9 mouse cellular contexts compared by ENCODE assay signal in genomic region chr2:31965110-31965509, GRCm38 (mm10). TPM values are rescaled to one million over a fixed set of nuclear protein-coding genes. Genes with fewer than 3 reads are reported as not detected.
DNase-seq lines count a peak whose midpoint lies in the region; ATAC-seq and TF ChIP-seq lines count a peak whose summit lies in the region.
"Had no signal": no experiment of that assay in that cellular context is flagged by ENCODE, and none has a peak within 500 bp of the region (broad histone marks: within the 10 kb centered on the region; RNA-seq: fewer than 3 reads in every experiment).

No protein-coding gene starts in this region.

- no peak overlapping the region for H3K4me2 ChIP-seq in forebrain, postnatal 0 days (ENCODE audit: low read depth)
- H3K4me2 ChIP-seq in forebrain, embryonic 12.5 days, result no peak overlapping the region
- no peak overlapping the region for H3K4me2 ChIP-seq in midbrain, postnatal 0 days (ENCODE audit: low read depth, low read length, poor library complexity, severe bottlenecking)
- no peak overlapping the region for H3K4me2 ChIP-seq in midbrain, embryonic 13.5 days (replicated peaks)
- H3K4me2 ChIP-seq in lung, embryonic 14.5 days, result no peak overlapping the region
- H3K4me2 ChIP-seq: heart, embryonic 15.5 days had no signal

- H3K36me3 ChIP-seq in forebrain, postnatal 0 days (ENCODE audit: insufficient read depth), result no peaks in the 10 kb centered on the region
- H3K36me3 ChIP-seq in forebrain, embryonic 12.5 days (replicated peaks), result peaks cover 44% of the 10 kb centered on the region
- H3K36me3 ChIP-seq in midbrain, postnatal 0 days (ENCODE audit: insufficient read depth, low read length), result no peaks in the 10 kb centered on the region
- H3K36me3 ChIP-seq in midbrain, embryonic 13.5 days, result peaks cover 9% of the 10 kb centered on the region; the same call in 1 of the 2 replicates
- 0 out of 2 replicates have a peak, but pooled peaks cover 2% of the 10 kb centered on the region for H3K36me3 ChIP-seq in lung, embryonic 14.5 days (ENCODE audit: insufficient read depth)
- H3K36me3 ChIP-seq: heart, embryonic 15.5 days had no signal

- ATAC-seq in forebrain, postnatal 0 days, result no peak
- ATAC-seq in forebrain, embryonic 12.5 days (ENCODE audit: low FRiP score), result no peak
- no peak for ATAC-seq in midbrain, postnatal 0 days (ENCODE audit: low FRiP score)
- no peak for ATAC-seq in midbrain, embryonic 13.5 days
- ATAC-seq in lung, embryonic 14.5 days (ENCODE audit: insufficient read depth), result no peak

- TF ChIP-seq CTCF in forebrain, postnatal 0 days (IDR thresholded peaks at IDR 0.05; ENCODE audit: low read depth), result peak; percentile 58
- TF ChIP-seq CTCF in midbrain, postnatal 0 days (IDR thresholded peaks at IDR 0.05), result peak; percentile 54
- TF ChIP-seq CTCF in lung, embryonic 14.5 days (IDR thresholded peaks at IDR 0.05; ENCODE audit: low read depth), result peak; percentile 70

- H3K9me3 ChIP-seq in forebrain, postnatal 0 days (ENCODE audit: low read length), result no peaks in the 10 kb centered on the region
- H3K9me3 ChIP-seq in forebrain, embryonic 12.5 days, result no peaks in the 10 kb centered on the region
- H3K9me3 ChIP-seq in midbrain, postnatal 0 days (ENCODE audit: low read length), result no peaks in the 10 kb centered on the region
- H3K9me3 ChIP-seq in midbrain, embryonic 13.5 days, result no peaks in the 10 kb centered on the region
- H3K9me3 ChIP-seq in lung, embryonic 14.5 days (ENCODE audit: low read depth, low read length), result no peaks in the 10 kb centered on the region
- H3K9me3 ChIP-seq: heart, embryonic 15.5 days had no signal

- DNase-seq in forebrain, postnatal 0 days, result no peak
- no peak for DNase-seq in midbrain, postnatal 0 days (ENCODE audit: low spot score)
- DNase-seq in embryo, embryonic 10 days (ENCODE audit: low spot score), result peak; percentile 54
- DNase-seq in lung, embryonic 14.5 days, result peak; percentile 53
- DNase-seq in thymus, postnatal 14 days, result peak; percentile 82
- no peak for DNase-seq in cerebellum, adult 11 months

- H3K4me3 ChIP-seq in forebrain, postnatal 0 days (ENCODE audit: low read depth, low read length), result no peak overlapping the region
- H3K4me3 ChIP-seq in forebrain, embryonic 12.5 days (replicated peaks), result no peak overlapping the region
- H3K4me3 ChIP-seq in midbrain, postnatal 0 days (ENCODE audit: low read depth, low read length), result no peak overlapping the region
- no peak overlapping the region for H3K4me3 ChIP-seq in midbrain, embryonic 13.5 days (replicated peaks)
- no peak overlapping the region for H3K4me3 ChIP-seq in lung, embryonic 14.5 days (ENCODE audit: low read depth, low read length)
- H3K4me3 ChIP-seq: heart, embryonic 15.5 days had no signal

- H3K9ac ChIP-seq in forebrain, postnatal 0 days, result no peak overlapping the region
- H3K9ac ChIP-seq in forebrain, embryonic 12.5 days, result no peak overlapping the region
- H3K9ac ChIP-seq in midbrain, postnatal 0 days (replicated peaks; ENCODE audit: low read length, poor library complexity, severe bottlenecking), result no peak overlapping the region
- no peak overlapping the region for H3K9ac ChIP-seq in midbrain, embryonic 13.5 days (replicated peaks)
- H3K9ac ChIP-seq in lung, embryonic 14.5 days, result no peak overlapping the region
- H3K9ac ChIP-seq: heart, embryonic 15.5 days had no signal

- no peak overlapping the region for H3K27ac ChIP-seq in forebrain, postnatal 0 days (ENCODE audit: low read depth, low read length)
- H3K27ac ChIP-seq in forebrain, embryonic 12.5 days, result no peak overlapping the region
- H3K27ac ChIP-seq in midbrain, postnatal 0 days (ENCODE audit: low read depth, low read length), result no peak overlapping the region
- H3K27ac ChIP-seq in midbrain, embryonic 13.5 days, result no peak overlapping the region
- no peak overlapping the region for H3K27ac ChIP-seq in lung, embryonic 14.5 days (ENCODE audit: low read depth)
- H3K27ac ChIP-seq: heart, embryonic 15.5 days had no signal

- no peaks in the 10 kb centered on the region for H3K27me3 ChIP-seq in forebrain, postnatal 0 days (ENCODE audit: insufficient read depth, low read length)
- H3K27me3 ChIP-seq in forebrain, embryonic 12.5 days, result no peaks in the 10 kb centered on the region
- no peaks in the 10 kb centered on the region for H3K27me3 ChIP-seq in midbrain, postnatal 0 days (ENCODE audit: insufficient read depth, low read length)
- no peaks in the 10 kb centered on the region for H3K27me3 ChIP-seq in midbrain, embryonic 13.5 days
- no peaks in the 10 kb centered on the region for H3K27me3 ChIP-seq in lung, embryonic 14.5 days (ENCODE audit: insufficient read depth, low read length)
- H3K27me3 ChIP-seq: heart, embryonic 15.5 days had no signal

- H3K4me1 ChIP-seq in forebrain, postnatal 0 days (ENCODE audit: insufficient read depth), result no peaks in the 10 kb centered on the region
- peaks cover 21% of the 10 kb centered on the region for H3K4me1 ChIP-seq in forebrain, embryonic 12.5 days
- 0 out of 2 replicates have a peak, but pooled peaks cover 4% of the 10 kb centered on the region for H3K4me1 ChIP-seq in midbrain, postnatal 0 days (ENCODE audit: insufficient read depth, low read length)
- peaks cover 17% of the 10 kb centered on the region for H3K4me1 ChIP-seq in midbrain, embryonic 13.5 days (replicated peaks)
- H3K4me1 ChIP-seq in lung, embryonic 14.5 days (ENCODE audit: insufficient read depth), result no peaks in the 10 kb centered on the region

RNA-seq across cellular contexts. Expression of gene Nup214, which starts 9.1 kb away (rescaled TPM):
- total RNA-seq in forebrain, postnatal 0 days (2014; rRNA removed), result 19.1 and 23.8 TPM in 2 replicates
- 39.7 and 56.0 TPM in 2 replicates for polyA plus RNA-seq in forebrain, postnatal 0 days (2015; fragmentation: Nextera tagmentation; extraction: Ambion mirVana)
- 87.4 and 90.3 TPM in 2 replicates for polyA plus RNA-seq in forebrain, embryonic 12.5 days (2016; fragmentation: Nextera tagmentation; extraction: Ambion mirVana)
- total RNA-seq in midbrain, postnatal 0 days (2014; rRNA removed), result 28.5 and 29.0 TPM in 2 replicates
- polyA plus RNA-seq in midbrain, postnatal 0 days (2015; fragmentation: Nextera tagmentation; extraction: Ambion mirVana), result 59.7 and 67.0 TPM in 2 replicates
- polyA plus RNA-seq in midbrain, embryonic 13.5 days (2015; fragmentation: Nextera tagmentation; extraction: Ambion mirVana), result 84.5 and 91.4 TPM in 2 replicates
- 82.4 and 84.6 TPM in 2 replicates for polyA plus RNA-seq in lung, embryonic 14.5 days (2014; fragmentation: Nextera tagmentation; extraction: Ambion mirVana)

RNA-seq across cellular contexts. Expression of gene Aif1l, which starts 15.2 kb away (rescaled TPM):
- total RNA-seq in forebrain, postnatal 0 days (2014; rRNA removed), result 21.7 and 34.2 TPM in 2 replicates
- 21.2 TPM in 2 replicates for polyA plus RNA-seq in forebrain, postnatal 0 days (2015; fragmentation: Nextera tagmentation; extraction: Ambion mirVana)
- 73.5 and 86.5 TPM in 2 replicates for polyA plus RNA-seq in forebrain, embryonic 12.5 days (2016; fragmentation: Nextera tagmentation; extraction: Ambion mirVana)
- total RNA-seq in midbrain, postnatal 0 days (2014; rRNA removed), result 20.2 and 24.1 TPM in 2 replicates
- 19.1 and 21.4 TPM in 2 replicates for polyA plus RNA-seq in midbrain, postnatal 0 days (2015; fragmentation: Nextera tagmentation; extraction: Ambion mirVana)
- polyA plus RNA-seq in midbrain, embryonic 13.5 days (2015; fragmentation: Nextera tagmentation; extraction: Ambion mirVana), result 32.1 and 32.6 TPM in 2 replicates
- polyA plus RNA-seq in lung, embryonic 14.5 days (2014; fragmentation: Nextera tagmentation; extraction: Ambion mirVana), result 39.8 and 42.3 TPM in 2 replicates

Comparison
In these comparisons a context has a peak if more than half of its experiments do, and no peak if none do; other contexts are left out.
1. DNase-seq: peak in embryo, embryonic 10 days (single experiment), lung, embryonic 14.5 days (single experiment) and thymus, postnatal 14 days (single experiment); none in forebrain, postnatal 0 days (single experiment), midbrain, postnatal 0 days (single experiment) and cerebellum, adult 11 months (single experiment).
2. Peak in every context shown above with its lines, with median percentiles within 50 percentile points of each other: CTCF ChIP-seq.